Mouse (Mus musculus) adrenal gland, postnatal 4 days (tissue): ENCODE data around the gene Tfap4. TPM values are rescaled to one million over a fixed set of nuclear protein-coding genes. Genes with fewer than 3 reads are reported as not detected.
A peak's percentile ranks its signal among the peaks of the same experiment; 100 is the strongest.

Experiments
- DNase-seq, 2 experiments: peaks; one replicate each; pipeline ENCODE4 v3.0.0; 2021 to 2022; ENCODE audit warnings: low spot score in 2 of 2, mixed read lengths in 2 of 2
- long read RNA-seq, 2 experiments: library from polyadenylated mRNA; stranded (forward); transcript quantifications; one replicate each; pipeline ENCODE4 v2.0.0; 2021
- total RNA-seq, 2 experiments: library from RNA; stranded (reverse); gene quantifications; 2 replicates each; pipeline ENCODE4 v1.2.3; 2021

Gene Tfap4
- 10 to 100 TPM; 16.6 to 19.2 TPM for total RNA-seq
- long read RNA-seq, experiment 1, transcript Tfap4-201 (7 exons, 2,247 nt): major isoform, 12 of 15 reads
- long read RNA-seq, experiment 1, partial matches to known transcripts: 1 of 15 reads
- long read RNA-seq, experiment 1, other reads (novel, unspliced or antisense): 2 of 15 reads
- long read RNA-seq, experiment 2, transcript Tfap4-201 (7 exons, 2,247 nt): major isoform, 5 of 7 reads
- long read RNA-seq, experiment 2, partial matches to known transcripts: 1 of 7 reads
- long read RNA-seq, experiment 2, other reads (novel, unspliced or antisense): 1 of 7 reads

DNA sequence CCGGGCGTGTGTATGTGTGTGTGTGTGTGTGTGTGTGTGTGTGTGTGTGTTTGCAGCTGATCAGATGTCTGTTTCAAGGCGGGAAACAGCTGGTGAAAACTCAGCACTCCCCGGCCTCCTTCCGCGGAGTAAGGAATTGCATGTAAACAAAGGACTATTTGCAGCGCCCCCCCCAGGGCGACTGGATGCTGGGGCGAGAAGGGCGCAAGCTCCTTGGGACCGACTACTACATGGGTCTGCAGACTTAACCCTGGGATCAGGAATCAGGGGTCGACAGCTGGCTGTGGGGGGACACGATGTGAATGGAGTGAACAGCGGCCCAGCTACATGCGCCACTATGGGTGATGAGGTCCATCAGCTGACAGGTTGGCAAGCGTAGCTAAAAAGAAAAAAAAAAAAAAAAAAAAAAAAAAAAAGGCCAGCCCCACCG lies at the start of gene Tfap4:
Tfap4 (minus strand) TSS at position 140 of the 430 bp plus-strand sequence.
- DNase-seq: peak; percentile 54 to 81

- DNase-seq: no peak
Observed at GRCm38 (mm10) chr16:4608532-4609059, 48.9 kb upstream of the Tfap4 start.

DNA sequence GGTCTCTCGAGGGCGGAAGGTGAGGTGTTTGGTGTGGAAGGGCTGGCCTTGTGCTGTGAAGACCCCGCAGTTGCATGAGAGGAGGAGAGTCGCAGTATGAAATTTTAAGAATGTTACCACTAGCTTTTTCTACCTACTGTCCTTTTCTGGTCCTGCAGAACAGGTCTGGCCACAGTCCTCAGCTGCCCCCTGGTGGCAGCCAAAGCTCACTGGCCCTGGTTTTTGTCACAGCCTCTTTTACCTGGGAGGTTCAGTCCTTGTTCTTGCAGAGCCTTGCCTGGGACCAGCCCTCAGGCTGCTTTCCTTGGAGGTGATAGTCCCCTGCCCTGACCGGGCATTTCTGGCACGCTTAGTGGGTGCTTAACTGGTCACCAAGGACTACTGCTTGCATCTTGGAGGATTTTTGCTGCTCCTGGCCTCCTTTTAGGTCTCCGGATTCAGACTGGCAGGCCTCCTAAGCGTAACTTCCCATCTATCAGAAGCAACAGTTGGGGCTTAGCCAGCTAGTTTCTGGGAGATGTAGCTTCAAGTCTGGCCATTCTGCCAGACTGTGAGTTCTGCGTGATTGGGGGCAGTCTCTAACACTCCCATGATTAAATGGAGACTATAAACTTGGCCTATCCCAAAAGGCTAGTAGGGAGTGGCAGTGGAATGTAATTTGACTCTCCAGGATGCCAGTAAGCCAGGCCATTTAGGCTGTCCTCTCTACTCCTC lies 48.3 kb upstream of the Tfap4 start:
- peak; percentile 60 to 62 for DNase-seq

- no peak for DNase-seq
Observed at GRCm38 (mm10) chr16:4606431-4607084, 46.9 kb upstream of the Tfap4 start.

GRCm38 (mm10) chr16:4605514-4606131 lies 46.0 kb upstream of the Tfap4 start:
- no peak for DNase-seq

- no peak for DNase-seq
Observed at GRCm38 (mm10) chr16:4604293-4604837, 44.7 kb upstream of the Tfap4 start.

DNA sequence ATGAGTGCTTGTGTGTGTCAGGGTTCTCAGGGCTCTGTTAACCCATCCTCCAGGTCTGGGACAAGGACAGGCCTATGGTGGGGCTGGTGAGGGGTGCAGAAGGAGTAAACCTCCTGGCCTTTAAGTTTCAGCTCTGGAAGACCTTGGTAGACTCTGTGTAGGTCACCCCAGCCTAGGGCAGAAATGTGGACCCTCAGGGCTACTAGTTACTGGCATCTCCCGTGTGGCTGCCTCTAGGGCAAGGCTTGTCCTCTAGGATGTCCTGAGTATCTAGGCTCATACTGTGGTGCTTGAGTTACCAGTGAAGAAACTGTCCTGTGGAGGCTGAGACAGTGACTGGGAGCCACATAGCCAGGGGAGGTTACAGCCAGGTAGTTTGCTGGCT lies 43.8 kb upstream of the Tfap4 start:
- no peak for DNase-seq

DNA sequence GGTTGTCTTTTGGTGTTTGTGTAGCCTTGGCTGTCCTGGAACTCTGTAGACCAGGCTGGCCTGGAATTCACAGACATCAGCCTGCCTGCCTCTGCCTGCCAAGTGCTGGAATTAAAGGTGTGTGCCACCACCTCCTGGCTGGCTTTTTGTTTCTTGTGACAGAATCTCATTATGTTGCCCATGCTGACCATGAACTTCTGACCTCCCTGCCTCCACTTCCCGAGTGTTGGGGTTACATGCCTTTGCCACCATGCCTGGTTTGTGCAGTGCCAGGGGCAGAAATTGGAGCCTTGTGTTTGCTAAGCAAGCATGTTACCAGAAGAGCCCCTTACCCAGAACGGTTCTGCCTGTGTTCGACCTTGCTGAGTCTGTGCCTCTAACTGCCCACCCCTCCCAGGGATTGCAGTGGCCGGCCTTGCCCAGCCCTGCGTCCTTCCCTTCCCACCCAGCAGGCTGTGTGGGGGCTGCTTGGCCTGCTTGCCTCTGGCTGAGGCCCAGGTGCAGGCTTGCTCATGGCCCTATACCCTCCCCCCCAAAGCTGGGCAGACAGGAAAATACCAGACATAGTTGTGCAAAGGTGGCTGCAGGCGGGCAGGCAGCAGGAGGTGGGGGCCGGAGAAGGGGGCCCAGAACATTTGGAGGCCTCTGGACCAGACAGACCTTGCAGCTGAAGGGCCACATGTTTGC lies 43.3 kb upstream of the Tfap4 start:
- DNase-seq: no peak

DNA sequence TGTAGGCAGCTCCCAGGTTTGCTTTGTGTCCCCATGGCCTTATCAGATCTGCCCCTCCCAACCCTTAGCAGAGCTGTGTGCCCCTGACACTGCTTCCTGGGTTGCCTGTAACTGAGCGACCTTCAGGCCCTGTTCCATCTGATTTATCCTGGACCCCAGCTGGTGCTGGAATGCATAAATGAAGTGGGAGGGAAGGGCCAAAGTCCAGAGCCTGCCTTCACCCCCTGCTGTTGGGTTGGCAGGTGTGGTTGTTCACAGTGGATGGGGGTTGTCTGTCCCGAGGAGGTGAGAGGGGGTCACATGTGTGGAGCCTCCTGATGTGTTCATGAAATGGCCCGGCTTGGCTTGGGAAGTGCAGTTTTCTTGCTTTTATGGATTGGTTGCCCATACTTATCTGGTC lies 42.5 kb upstream of the Tfap4 start:
- DNase-seq: no peak

- DNase-seq: no peak
Observed at GRCm38 (mm10) chr16:4600701-4601310, 41.2 kb upstream of the Tfap4 start.

- no peak for DNase-seq
Observed at GRCm38 (mm10) chr16:4599616-4600015, 40.0 kb upstream of the Tfap4 start.

- no peak for DNase-seq
Observed at GRCm38 (mm10) chr16:4598891-4599543, 39.4 kb upstream of the Tfap4 start.

DNA sequence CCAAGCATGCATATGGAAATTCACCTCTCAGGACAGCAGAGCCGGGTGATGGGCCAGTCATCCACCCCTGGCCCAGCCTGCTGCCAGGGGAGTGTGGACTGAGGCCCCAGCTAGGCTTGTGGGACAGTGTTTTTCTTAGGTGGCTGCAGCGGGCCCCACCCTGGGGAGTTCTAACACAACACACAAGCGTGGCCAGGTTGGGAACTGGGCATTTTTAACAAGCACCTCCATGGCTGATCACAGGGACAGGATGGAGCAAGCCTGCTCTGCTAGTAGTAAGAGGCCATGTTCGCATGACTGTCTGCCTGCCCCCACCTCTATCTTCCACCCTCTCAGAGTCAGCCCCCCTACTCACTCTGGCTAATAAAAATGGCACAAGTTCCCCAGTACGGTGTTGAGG lies 38.4 kb upstream of the Tfap4 start:
- DNase-seq: no peak

DNA sequence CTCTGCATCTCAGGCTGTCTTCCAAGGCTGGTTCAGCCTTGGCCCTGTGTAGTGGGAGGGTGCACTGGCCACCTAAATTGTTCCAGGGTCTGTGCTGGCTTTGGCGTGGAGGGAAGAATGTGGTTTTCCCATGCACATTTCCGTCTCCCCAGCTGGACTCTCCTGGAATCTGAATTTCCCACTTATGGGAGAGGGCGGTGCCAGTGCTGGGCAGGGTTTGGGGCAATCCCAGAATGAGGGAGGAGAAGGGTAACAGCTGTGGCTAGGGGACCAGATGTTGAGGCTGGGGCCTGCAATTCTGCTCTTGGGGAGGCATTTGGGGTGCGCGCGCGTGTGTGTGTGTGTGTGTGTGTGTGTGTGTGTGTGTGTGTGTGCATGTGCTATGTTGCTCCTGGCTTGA lies 37.6 kb upstream of the Tfap4 start:
- DNase-seq: no peak

DNA sequence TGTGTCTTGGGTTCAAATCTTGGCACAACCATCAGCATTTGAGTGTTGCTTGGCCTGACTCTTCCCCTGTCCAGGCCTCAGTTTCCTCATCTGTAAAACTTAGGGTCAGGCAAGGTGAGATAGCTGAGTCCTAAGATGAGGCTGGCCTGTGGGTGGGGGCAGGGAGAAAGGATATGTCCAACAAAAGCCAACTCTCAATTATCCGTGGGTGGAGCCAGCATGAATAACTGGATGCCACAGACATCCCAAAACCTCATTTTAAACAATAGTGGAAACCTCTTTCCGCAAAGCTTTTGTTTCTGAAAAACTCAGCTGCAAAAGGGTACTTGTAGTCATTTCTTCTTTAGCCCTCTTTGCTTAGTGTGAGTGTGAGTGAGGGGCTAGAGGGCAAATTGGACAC lies 37.2 kb upstream of the Tfap4 start:
- no peak for DNase-seq

DNA sequence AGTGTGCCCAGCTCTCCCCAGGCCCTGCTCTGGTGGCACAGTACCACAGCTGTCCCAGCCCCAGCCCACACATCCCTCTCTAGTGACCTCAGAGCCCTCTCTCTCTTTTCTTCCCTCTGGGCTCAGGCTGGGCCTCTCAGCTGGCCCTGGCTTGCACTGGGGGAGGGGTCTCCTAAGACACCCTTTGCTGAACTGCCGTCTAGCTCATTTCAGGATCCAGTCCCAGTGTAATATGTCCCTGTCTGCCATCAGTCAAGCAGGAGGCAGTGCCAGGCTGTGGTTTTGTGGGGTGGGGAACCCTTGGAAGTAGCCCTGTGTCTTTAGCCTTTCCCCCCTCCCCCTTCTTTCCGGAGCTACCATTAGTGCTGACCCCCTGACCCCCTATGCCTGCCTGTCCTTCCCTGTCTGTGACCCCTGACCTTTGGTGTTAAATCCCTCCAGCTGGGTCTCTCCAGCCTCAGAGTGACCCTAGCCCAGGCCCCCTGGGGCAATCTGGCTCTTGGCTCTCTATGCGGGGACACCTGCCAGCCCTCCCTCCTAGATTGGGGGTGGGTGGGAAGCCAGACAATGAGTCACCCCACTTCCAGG lies 36.6 kb upstream of the Tfap4 start:
- no peak for DNase-seq

- DNase-seq: no peak
Observed at GRCm38 (mm10) chr16:4595527-4595963, 35.9 kb upstream of the Tfap4 start.

- DNase-seq: no peak
Observed at GRCm38 (mm10) chr16:4594814-4595526, 35.3 kb upstream of the Tfap4 start.
